ENCODE assay signal across 8 mouse cellular contexts in the genomic region with DNA sequence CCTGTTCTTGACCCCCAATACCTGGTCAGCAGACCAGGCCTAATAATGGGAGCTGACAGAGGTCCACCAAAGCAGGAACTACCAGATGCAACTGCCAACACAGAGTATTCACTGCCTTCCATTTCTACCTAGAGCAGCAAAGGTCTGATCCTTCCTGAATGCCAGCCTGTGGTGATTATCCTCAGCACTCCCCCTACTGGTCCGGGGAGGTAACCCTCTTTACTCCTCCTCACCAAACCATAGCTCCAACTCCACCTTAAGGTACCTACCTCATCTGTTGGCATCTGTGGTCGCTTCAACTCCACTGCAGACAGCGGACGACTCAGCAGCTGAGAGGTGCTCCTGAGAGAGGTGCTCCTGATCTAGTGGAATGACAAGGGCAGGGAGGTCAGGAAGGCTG. TPM values are rescaled to one million over a fixed set of nuclear protein-coding genes. Genes with fewer than 3 reads are reported as not detected.
DNase-seq lines count a peak whose midpoint lies in the region; ATAC-seq and TF ChIP-seq lines count a peak whose summit lies in the region.

No protein-coding gene starts in this region.

- TF ChIP-seq EP300 in lung, postnatal 0 days (IDR thresholded peaks at IDR 0.05) = no peak

- TF ChIP-seq CTCF in intestine, postnatal 0 days (IDR thresholded peaks at IDR 0.05; ENCODE audit: low read depth) = peak; percentile 87
- peak; percentile 87 for TF ChIP-seq CTCF in lung, postnatal 0 days (IDR thresholded peaks at IDR 0.05)

- no peak for DNase-seq in frontal cortex, postnatal 14 days (ENCODE audit: low spot score in 2 of 2)
- peak; percentile 44 to 67 for DNase-seq in CD8-positive naive resting alpha-beta T cell, adult 2 months (ENCODE audit: low read depth in 2 of 2, low spot score in 2 of 2)
- DNase-seq in brain, adult 2 months (ENCODE audit: low read depth, low spot score) = peak; percentile 81
- peak; percentile 81 for DNase-seq in lung, postnatal 0 days (ENCODE audit: low spot score)
- peak; percentile 12 to 62 for DNase-seq in spleen, adult 18-20 months

- H3K9ac ChIP-seq in forebrain, embryonic 16.5 days (replicated peaks; ENCODE audit: low read depth, low read length) = no peak overlapping the region
- H3K9ac ChIP-seq in intestine, postnatal 0 days (ENCODE audit: low read depth, low read length) = no peak overlapping the region
- H3K9ac ChIP-seq in lung, postnatal 0 days (replicated peaks; ENCODE audit: low read depth) = no peak overlapping the region

- peaks cover 10% of the 10 kb centered on the region for H3K4me1 ChIP-seq in forebrain, embryonic 16.5 days (replicated peaks; ENCODE audit: control insufficient read depth, insufficient read depth, low read length)
- no peaks in the 10 kb centered on the region for H3K4me1 ChIP-seq in intestine, postnatal 0 days (replicated peaks; ENCODE audit: control insufficient read depth, insufficient read depth, low read length)
- H3K4me1 ChIP-seq in lung, postnatal 0 days (ENCODE audit: insufficient read depth, low read depth, low read length) = peaks cover 4% of the 10 kb centered on the region; the same call in 1 of the 2 replicates

- no peak overlapping the region for H3K4me2 ChIP-seq in forebrain, embryonic 16.5 days (ENCODE audit: low read length)
- no peak overlapping the region for H3K4me2 ChIP-seq in intestine, postnatal 0 days (replicated peaks; ENCODE audit: low read depth)
- no peak overlapping the region for H3K4me2 ChIP-seq in lung, postnatal 0 days (replicated peaks; ENCODE audit: low read depth, low read length)

- peaks cover 45% of the 10 kb centered on the region for H3K36me3 ChIP-seq in forebrain, embryonic 16.5 days (ENCODE audit: control insufficient read depth, insufficient read depth)
- peaks cover 54% of the 10 kb centered on the region for H3K36me3 ChIP-seq in intestine, postnatal 0 days (ENCODE audit: control insufficient read depth, insufficient read depth)
- H3K36me3 ChIP-seq in lung, postnatal 0 days (ENCODE audit: insufficient read depth, low read length) = peaks cover 12% of the 10 kb centered on the region; the same call in 1 of the 2 replicates

- ATAC-seq in frontal cortex, adult (ENCODE audit: low TSS enrichment) = peak; percentile 71
- 0 out of 2 replicates have a peak, but pooled peaks have one; percentile 16 for ATAC-seq in forebrain, embryonic 16.5 days
- peak; percentile 48; the same call in 1 of the 2 replicates for ATAC-seq in intestine, postnatal 0 days
- ATAC-seq in lung, postnatal 0 days = peak; percentile 81

- H3K4me3 ChIP-seq in forebrain, embryonic 16.5 days (replicated peaks; ENCODE audit: low read length) = no peak overlapping the region
- H3K4me3 ChIP-seq in intestine, postnatal 0 days (ENCODE audit: low read depth, low read length) = no peak overlapping the region
- no peak overlapping the region for H3K4me3 ChIP-seq in lung, postnatal 0 days (ENCODE audit: low read depth, low read length)

- H3K9me3 ChIP-seq in forebrain, embryonic 16.5 days (ENCODE audit: control insufficient read depth, low read length) = no peaks in the 10 kb centered on the region
- no peaks in the 10 kb centered on the region for H3K9me3 ChIP-seq in intestine, postnatal 0 days (ENCODE audit: control insufficient read depth)
- H3K9me3 ChIP-seq in lung, postnatal 0 days (ENCODE audit: low read length) = no peaks in the 10 kb centered on the region

- H3K27me3 ChIP-seq in forebrain, embryonic 16.5 days (replicated peaks; ENCODE audit: control insufficient read depth, insufficient read depth, low read length) = no peaks in the 10 kb centered on the region
- H3K27me3 ChIP-seq in intestine, postnatal 0 days (replicated peaks; ENCODE audit: control insufficient read depth, insufficient read depth, low read length) = no peaks in the 10 kb centered on the region
- no peaks in the 10 kb centered on the region for H3K27me3 ChIP-seq in lung, postnatal 0 days (replicated peaks; ENCODE audit: insufficient read depth, low read length)

- H3K27ac ChIP-seq in forebrain, embryonic 16.5 days (ENCODE audit: low read length) = no peak overlapping the region
- no peak overlapping the region for H3K27ac ChIP-seq in intestine, postnatal 0 days (ENCODE audit: low read depth, low read length)
- H3K27ac ChIP-seq in lung, postnatal 0 days (ENCODE audit: low read length) = no peak overlapping the region

- WGBS in forebrain, embryonic 16.5 days = 47% methylated on average over 4 of the region's 4 CpGs
- 30% methylated on average over 4 of the region's 4 CpGs for WGBS in intestine, postnatal 0 days
- 27% methylated on average over 4 of the region's 4 CpGs for WGBS in lung, postnatal 0 days

RNA-seq across cellular contexts. Expression of gene Atp5g2, which starts 6.7 kb away (rescaled TPM):
- 50.4 and 56.5 TPM in 2 replicates for polyA plus RNA-seq in forebrain, embryonic 16.5 days (2015; fragmentation: Nextera tagmentation; extraction: Ambion mirVana)
- 74.5 and 77.9 TPM in 2 replicates for polyA plus RNA-seq in intestine, postnatal 0 days (2015; fragmentation: Nextera tagmentation; extraction: Ambion mirVana)
- 48.6 and 49.8 TPM in 2 replicates for polyA plus RNA-seq in lung, postnatal 0 days (2015; fragmentation: Nextera tagmentation; extraction: Ambion mirVana)

RNA-seq across cellular contexts. Expression of gene Atf7, which starts 40.2 kb away (rescaled TPM):
- 26.8 and 27.5 TPM in 2 replicates for polyA plus RNA-seq in forebrain, embryonic 16.5 days (2015; fragmentation: Nextera tagmentation; extraction: Ambion mirVana)
- polyA plus RNA-seq in intestine, postnatal 0 days (2015; fragmentation: Nextera tagmentation; extraction: Ambion mirVana) = 15.0 and 17.1 TPM in 2 replicates
- polyA plus RNA-seq in lung, postnatal 0 days (2015; fragmentation: Nextera tagmentation; extraction: Ambion mirVana) = 37.4 and 42.8 TPM in 2 replicates

RNA-seq across cellular contexts. Expression of gene Gm28047, which starts 40.6 kb away (rescaled TPM):
- polyA plus RNA-seq in forebrain, embryonic 16.5 days (2015; fragmentation: Nextera tagmentation; extraction: Ambion mirVana) = not detected in 2 replicates
- not detected in 2 replicates for polyA plus RNA-seq in intestine, postnatal 0 days (2015; fragmentation: Nextera tagmentation; extraction: Ambion mirVana)
- polyA plus RNA-seq in lung, postnatal 0 days (2015; fragmentation: Nextera tagmentation; extraction: Ambion mirVana) = not detected in 2 replicates

RNA-seq across cellular contexts. Expression of gene Calcoco1, which starts 56.5 kb away (rescaled TPM):
- polyA plus RNA-seq in forebrain, embryonic 16.5 days (2015; fragmentation: Nextera tagmentation; extraction: Ambion mirVana) = 80.6 and 87.7 TPM in 2 replicates
- polyA plus RNA-seq in intestine, postnatal 0 days (2015; fragmentation: Nextera tagmentation; extraction: Ambion mirVana) = 14.2 and 14.4 TPM in 2 replicates
- 92.3 and 99.4 TPM in 2 replicates for polyA plus RNA-seq in lung, postnatal 0 days (2015; fragmentation: Nextera tagmentation; extraction: Ambion mirVana)

Comparison
In these comparisons a context has a peak if more than half of its experiments do, and no peak if none do; other contexts are left out.
1. ATAC-seq: peak in every context shown above with its lines; median percentile 81 in lung, postnatal 0 days; 71 in frontal cortex, adult; 48 in intestine, postnatal 0 days; 16 in forebrain, embryonic 16.5 days.
2. DNase-seq: peak in CD8-positive naive resting alpha-beta T cell, adult 2 months (2 of 2), brain, adult 2 months (single experiment), lung, postnatal 0 days (single experiment) and spleen, adult 18-20 months (2 of 2); none in frontal cortex, postnatal 14 days (0 of 2).